Mouse (Mus musculus): ENCODE results near the gene Lgi4.

Gene Lgi4

DNA sequence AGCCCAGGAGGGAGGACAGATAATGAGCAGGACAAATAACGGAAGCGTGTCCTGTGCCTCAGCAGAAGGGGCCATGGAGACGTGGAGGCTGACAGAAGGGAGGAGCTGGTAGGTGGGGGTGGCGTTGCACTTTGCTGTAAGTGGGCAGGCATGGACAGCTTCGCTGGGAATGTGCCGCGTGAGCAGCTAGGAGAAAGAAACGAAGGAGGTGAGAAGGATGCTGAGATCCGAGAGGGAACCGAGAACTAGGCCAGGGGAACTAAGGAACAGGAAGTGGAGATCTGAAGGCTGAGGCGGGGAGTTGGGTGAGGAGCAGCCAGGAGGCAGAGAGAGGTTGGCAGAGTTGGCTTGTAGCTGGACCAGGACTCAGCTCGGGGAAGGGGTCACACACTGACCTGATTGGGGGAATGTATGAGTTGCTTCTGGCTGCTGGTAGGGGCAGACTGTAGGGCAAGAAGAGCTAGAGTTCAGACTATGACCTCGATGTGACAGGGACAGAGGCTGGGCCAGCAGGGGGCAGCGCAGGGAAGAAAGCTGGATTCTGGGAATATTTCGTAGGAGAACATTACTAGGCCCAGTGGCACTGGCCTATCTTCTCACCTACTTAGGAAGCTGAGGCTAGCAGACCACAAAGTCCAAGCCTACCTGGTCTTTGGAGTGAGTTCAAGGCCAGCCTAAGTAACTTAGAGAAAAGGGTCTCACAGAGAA, 46.1 kb downstream of the Lgi4 start:
- DNase-seq (ENCODE audit: low read depth, low spot score) = no peak

DNA sequence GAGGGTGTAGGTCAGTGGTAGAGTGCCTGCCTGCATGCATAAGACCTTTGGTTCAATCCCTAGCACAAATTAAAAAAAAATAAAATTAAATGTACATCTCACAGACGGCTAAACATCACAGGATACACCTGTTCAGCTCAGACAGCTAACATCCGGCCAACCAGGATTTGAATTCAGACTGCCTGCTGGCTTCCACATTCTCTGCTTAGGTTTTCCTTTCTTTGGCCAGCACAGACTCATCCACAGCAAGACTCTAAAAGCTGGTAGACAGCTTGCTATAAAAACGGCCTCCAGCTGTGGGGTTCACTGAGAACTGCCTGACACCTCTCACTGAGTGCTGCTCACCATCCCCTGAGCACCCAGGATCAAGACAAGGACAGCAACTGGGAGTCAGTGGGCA, 47.0 kb downstream of the Lgi4 start:
- DNase-seq (ENCODE audit: low read depth, low spot score) = no peak

DNA sequence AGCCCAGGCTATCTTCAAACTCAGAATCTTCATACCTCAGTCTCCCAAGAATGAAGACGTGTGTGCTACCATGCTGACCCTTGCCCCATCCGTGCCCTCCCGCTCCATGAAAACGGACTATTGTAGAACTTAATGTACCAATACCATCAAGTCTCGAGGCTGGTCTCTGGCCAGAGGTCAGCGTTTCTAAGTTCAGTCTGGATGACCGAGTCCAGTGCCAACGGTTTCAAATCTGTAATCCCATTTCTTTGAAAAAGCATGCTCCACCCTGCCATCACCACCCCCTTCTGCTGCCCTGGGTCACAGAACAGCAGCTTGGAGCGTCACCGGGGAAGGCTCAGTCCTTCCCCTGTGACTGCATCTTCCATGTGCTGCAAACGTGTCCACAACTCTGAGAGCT, 48.6 kb downstream of the Lgi4 start:
- no peak for DNase-seq (ENCODE audit: low read depth, low spot score)

DNA sequence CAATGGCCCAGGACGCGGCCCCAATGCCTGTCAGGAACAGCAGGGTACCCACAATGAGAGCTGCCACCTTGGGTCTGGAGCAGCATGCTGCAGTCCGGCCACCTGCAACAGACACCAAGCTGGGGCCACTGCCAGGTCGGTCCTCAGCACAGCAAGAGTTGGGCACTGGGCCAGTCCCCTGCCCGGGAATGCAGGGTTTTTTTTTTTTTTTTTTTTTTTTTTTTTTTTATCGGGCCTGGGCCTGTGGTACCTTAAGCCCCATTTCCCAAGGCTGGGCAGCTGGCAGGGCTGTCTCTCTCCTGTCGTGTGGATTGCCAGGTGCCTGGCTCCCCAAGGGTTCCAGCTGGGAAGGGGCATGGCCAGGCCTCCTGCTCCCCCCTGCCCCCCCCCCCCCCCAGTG, 49.9 kb downstream of the Lgi4 start:
- no peak for DNase-seq (ENCODE audit: low read depth, low spot score)

DNA sequence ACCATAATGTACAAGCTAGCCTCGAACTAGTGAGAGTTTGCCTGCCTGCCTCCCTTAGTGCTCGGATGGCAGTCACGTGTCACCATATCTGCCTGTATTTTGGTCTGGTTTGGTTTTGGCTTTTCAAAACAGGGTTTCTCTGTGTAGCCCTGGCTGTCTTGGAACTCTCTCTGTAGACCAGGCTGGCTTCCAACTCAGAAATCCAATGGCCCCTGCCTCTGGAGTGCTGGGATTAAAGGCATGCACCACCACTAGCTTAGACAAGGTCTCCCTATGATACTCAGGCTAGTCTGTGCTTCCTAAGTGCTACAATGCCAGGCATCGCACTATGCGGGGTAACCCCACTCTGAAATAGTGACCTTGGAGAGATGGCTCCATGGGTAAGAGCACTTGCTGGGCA, 50.7 kb downstream of the Lgi4 start:
- DNase-seq (ENCODE audit: low read depth, low spot score) = no peak

DNA sequence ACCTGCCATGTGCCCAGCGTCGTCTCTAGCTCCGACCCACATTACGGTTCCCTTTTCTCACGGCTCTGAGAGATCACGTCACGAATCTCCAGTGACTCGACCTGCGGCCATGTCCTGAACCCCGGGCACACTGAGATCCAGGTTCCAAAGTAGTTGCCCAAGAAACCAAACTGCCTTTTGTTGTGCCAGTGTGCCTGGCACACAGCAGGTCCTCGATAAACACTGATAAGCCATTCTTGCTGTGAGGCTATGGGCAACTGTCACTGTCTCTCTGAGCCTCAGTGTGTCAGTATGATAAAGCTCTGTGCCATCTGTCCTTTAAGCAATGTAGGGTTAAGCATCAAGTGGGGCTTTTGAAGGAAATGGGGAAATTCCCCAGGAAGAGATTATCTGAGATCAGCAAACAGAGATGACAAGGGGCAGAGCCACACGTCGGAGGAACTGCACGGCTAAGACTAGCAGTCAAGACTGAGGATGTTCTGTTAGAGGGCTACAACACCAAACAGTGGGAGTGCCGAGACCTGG, 51.8 kb downstream of the Lgi4 start:
- DNase-seq (ENCODE audit: low read depth, low spot score) = no peak

DNA sequence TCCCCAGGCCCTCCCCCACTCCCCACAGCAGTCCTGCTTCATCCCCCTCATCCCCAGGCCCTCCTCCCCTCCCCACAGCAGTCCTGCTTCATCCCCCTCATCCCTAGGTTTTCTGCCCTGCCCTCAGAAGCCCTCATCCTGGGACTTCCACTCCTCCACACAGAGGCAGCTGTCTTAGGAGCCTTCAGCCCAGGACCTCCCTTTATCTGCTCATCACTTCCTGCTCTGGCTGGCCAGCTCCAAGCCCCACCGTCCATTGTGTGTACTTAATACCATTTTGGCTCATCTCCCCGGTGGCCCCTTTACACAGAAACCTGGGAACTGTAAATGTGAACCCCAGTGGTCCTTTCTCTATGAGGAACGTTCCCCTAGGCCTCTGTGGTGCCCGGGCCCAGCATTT, 52.9 kb downstream of the Lgi4 start:
- DNase-seq (ENCODE audit: low read depth, low spot score) = no peak

DNA sequence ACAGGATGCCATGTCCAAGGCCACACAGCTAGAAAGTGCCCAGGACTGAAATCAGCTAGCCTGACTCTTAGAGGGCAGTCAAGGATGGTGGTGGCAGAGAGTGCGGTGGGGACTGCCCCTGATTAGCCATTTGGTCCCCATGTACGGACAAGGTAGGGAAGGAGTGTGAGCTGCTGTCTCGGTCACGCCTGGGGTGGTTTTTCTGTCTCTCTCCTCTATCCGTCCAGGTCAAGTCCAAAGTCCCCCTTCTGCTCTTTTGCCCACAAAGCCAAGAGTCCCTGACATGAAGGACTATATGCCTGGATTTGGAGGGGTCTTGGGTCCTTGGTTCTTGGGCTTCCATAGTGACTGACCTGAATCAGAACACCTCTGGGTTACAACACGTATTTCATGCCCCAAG, 54.7 kb downstream of the Lgi4 start:
- no peak for DNase-seq (ENCODE audit: low read depth, low spot score)

DNA sequence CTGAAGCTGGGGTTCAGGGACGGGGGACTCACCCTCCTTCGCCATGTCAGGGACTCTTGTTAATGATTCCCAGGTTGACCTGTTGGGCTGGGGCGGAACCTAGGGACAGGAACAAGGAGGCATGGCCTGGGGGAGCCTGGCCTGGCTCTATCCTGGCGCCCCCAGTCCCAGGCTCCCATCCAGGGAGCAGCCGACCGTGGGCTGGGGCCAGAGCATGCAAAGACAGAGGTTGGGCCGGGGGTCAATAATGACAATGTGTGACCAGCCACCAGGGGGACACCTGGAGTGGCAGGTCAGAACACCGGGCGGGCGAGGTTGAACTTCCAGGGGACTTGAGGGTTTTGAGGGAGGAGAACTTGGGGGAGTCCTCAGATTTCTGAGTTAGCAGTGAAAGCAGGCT, 55.5 kb downstream of the Lgi4 start:
- DNase-seq (ENCODE audit: low read depth, low spot score) = no peak

DNA sequence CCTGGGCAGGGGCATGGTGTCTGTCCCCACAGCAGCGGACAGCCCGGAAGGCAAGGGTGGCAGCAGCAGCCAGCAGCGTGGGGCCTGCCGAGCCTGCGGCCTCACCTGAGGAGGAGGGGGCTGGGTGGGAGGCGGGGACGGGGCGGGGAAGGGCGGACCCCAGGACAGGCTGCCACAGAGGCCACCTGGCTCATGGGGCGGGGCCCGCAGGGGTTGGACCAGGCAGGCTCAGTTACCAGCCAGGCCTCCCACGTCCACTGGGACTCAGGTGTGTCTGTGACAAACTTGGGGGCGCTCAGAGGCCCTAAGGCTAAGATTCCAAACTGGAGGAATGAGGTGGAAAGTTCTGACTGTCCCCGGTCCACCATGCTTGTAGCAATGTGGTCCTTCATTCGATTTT, 56.0 kb downstream of the Lgi4 start, which contains the start of gene Hpn:
TSS of gene Hpn (minus strand) at position 109 of the 400 bp plus-strand sequence.
- DNase-seq (ENCODE audit: low read depth, low spot score) = no peak

DNA sequence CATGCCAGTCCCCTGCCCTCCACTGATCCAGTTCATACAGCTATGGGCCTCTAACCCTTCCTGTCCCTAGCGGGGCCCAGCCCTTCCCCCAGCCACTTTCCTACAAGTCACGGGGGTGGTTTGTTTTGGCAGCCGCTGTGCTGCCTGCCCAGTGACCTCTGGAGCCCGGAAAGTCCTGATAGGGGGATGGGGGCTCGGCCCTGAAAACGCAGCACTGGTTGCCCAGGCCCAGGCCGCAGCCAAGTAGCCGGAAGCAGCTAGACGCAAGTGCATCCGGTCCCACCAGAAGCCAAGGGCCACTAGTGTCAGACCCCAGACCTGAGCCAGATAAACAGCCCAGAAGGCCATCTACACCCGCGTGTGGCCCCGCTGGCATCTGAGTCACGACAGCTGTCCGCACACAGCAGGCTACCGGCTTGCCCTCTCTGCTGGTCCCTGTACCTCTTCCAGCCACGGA, 56.5 kb downstream of the Lgi4 start:
- no peak for DNase-seq (ENCODE audit: low read depth, low spot score)

DNA sequence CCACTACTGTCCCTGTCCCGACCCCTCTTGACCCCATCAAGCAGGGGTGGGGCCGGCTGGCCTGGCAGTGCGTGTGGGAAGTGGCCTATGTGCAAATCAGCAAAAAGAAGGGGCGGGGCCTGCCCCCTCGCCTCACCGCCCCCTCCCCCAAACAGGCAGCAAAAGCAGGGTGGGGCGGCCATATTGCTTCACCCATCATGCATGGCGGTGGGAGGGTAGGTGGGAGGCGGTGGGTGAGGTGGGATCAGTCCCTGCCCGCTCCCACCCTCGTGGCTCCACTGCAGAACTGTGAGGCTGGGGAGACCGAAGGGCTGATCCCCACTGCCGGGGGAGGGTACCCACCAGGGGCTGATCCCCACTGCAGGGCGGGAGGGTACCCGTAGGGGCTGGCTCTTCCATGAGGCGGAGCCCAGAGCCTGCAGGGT, 57.6 kb downstream of the Lgi4 start:
- no peak for DNase-seq (ENCODE audit: low read depth, low spot score)

DNA sequence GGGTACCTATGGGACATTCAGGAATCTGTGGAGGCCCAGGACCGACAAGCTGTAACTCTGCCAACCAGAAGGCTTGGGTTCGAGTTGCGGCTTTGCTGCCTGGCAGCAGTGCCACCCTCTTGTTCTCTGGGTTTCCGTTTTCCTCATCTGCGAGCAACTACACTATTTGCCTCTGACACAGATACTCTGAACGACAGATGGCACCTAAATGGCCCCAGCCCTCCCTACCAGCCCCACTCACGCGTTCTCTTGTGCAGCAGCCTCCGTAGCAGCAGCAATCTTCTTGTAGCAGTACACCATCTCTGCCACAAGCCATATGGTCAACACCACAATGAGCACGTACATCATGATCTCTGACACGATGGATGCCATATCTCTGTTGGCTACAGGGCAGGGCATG, 58.3 kb downstream of the Lgi4 start:
- DNase-seq (ENCODE audit: low read depth, low spot score) = no peak

DNA sequence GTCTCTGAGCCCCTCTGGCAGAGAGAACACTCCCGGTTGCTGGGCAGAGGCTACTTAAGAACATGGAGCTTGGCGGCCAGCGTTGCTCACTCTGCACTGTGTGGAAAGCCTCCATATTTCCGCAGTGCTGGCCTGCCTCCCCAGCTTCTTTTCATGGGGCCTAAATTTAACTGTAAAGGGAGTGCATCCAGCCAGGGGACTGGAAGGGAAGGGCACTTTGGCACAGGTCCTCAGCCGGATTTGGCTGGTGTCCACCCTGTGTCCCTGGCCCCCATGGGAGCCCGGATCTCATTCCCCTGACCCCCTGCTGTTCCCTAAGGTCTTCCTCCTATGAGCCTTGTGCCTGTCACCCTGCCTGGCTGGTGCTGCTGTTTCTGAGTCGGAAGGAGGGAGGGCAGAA, 59.3 kb downstream of the Lgi4 start:
- DNase-seq (ENCODE audit: low read depth, low spot score) = no peak

DNA sequence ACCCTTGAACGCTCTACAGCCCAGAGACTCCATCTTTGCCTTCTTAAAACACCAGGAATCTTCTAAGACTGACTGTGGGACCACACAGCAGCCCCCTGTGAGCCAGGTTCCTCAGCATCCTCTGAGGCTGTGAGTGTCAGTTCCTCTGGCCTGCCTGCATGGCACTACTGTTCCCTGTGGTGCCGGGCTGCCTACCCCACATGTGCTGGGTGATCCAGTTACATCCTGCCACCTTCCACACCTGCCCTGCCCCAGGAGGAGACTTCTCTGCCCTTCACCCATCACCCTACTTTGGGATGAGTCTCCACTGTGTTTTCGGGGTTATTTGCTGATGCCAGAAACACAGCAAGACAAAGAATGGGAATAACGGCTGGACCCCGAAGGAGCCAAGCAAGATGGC, 60.4 kb downstream of the Lgi4 start:
- DNase-seq (ENCODE audit: low read depth, low spot score) = no peak

Data from forelimb bud, embryonic 11.5 days (tissue).